Mouse (Mus musculus) frontal cortex, postnatal 14 days (tissue): ENCODE measurements around the gene Nipal3.
A peak's percentile ranks its signal among the peaks of the same experiment; 100 is the strongest.

Source experiments
- DNase-seq, 2 experiments: peaks; one replicate each; pipeline ENCODE4 v3.0.0; 2022; ENCODE audit warnings: low spot score in 2 of 2

Gene Nipal3

GRCm38 (mm10) chr4:135433443-135434394 is 61.1 kb downstream of the Nipal3 start, which contains the start of gene Rcan3:
Gene Rcan3 (minus strand): TSS chr4:135433853.
- peak; percentile 25 to 40 for DNase-seq

GRCm38 (mm10) chr4:135433086-135433442 is 61.8 kb downstream of the Nipal3 start:
- DNase-seq, result no peak

DNA sequence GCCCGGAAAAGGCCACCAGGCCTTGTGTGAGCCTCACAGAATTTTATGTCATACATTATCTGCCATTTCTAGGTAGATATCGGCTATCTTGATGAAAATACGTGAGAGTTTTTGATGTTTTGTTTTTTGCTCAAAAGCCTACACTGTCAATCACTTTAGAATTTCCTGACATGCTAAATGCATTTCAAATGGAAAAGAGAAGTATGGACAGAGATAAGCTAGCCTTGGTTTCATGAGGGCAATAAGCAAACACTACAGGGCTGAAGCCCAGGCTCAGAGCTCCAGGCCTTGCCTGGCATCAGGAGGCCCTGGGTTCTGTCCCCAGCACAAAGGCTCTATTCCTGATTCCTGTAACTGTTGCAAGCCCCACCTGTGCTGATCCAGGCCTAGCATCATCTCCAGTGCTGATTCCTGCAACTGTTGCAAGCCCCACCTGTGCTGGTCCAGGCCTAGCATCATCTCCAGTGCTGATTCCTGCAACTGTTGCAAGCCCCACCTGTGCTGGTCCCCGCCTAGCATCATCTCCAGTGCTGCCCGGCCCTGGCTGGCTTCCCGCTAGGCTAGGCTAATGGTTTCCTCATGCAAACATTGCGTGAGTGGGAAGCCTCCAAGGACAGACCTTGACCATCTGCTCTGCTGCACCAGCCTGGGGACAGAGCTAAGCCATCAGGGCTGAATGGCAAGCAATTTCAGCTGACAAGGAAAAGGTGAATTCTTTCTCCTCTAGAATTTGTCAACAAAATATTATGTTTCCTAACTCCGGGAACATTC is 64.7 kb downstream of the Nipal3 start:
- DNase-seq, result no peak

GRCm38 (mm10) chr4:135429383-135429782 is 65.5 kb downstream of the Nipal3 start:
- DNase-seq, result no peak

GRCm38 (mm10) chr4:135426587-135426986 is 68.3 kb downstream of the Nipal3 start:
- DNase-seq, result no peak

GRCm38 (mm10) chr4:135425625-135426024 is 69.2 kb downstream of the Nipal3 start:
- peak; percentile 37 to 59 for DNase-seq

GRCm38 (mm10) chr4:135420961-135421360 is 73.9 kb downstream of the Nipal3 start:
- no peak for DNase-seq

DNA sequence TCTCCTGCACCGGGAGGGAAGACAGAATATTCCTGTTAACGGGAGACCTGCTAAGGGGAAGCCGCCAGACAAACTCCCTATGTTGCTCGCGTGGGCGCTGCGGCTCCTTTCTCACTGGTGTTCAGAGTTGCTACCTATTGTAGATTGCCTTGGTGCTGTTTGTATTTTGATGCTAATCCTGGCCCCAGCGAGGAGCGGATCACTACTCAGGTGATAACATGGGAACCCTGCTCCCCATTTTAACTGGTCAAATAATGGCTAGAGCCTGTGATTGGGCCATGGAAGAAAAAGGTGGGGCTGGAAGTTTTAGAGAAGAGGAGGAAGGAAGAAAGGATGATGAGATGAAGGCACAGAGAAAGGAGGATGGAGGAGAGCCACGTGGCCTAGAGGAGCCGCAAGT is 74.4 kb downstream of the Nipal3 start:
- no peak for DNase-seq

GRCm38 (mm10) chr4:135419996-135420395 is 74.8 kb downstream of the Nipal3 start:
- DNase-seq, result no peak

DNA sequence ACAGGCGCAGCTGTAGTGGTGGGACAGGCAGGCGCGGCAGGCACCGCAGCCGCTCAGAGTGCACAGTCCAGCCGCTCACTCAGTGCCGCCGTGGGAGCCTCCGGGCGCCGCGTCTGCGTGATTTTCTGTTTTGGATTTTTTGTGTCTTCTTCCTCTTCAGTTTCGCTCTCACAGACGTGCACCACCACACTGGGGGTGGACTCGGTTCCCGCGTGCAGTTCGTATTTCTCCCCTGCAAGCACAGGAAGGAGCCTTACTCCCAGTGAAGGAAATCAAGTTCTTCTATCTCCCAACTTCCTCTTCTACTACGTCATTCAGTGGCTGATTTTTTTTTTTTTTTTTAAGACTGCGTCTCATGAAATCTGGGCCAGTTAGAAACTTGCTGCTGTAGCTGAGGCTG is 78.5 kb downstream of the Nipal3 start:
- DNase-seq, result no peak

DNA sequence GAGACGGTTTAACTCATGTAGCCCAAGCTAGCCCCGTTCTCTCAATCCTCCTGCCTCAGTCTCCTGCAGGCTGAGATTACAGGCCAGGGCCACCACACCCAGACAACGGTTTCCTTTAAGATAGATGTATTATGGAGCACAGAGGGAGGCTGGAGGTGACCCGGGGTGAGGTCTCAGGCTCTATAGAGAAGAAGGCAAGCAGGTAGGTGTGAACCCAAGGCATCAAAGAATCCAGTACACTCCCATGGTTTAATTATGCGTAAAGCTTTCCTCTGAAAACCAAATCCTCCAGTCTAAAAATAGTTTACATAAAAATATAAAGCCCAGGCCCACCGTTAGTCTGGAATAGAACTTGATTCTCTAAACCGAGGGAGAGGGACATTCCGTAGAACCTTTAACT is 81.3 kb downstream of the Nipal3 start:
- no peak for DNase-seq

GRCm38 (mm10) chr4:135411633-135412032 is 83.2 kb downstream of the Nipal3 start:
- DNase-seq, result peak in 1 of 2 experiments; percentile 35

GRCm38 (mm10) chr4:135406180-135406579 is 88.7 kb downstream of the Nipal3 start:
- DNase-seq, result peak; percentile 28 to 36

DNA sequence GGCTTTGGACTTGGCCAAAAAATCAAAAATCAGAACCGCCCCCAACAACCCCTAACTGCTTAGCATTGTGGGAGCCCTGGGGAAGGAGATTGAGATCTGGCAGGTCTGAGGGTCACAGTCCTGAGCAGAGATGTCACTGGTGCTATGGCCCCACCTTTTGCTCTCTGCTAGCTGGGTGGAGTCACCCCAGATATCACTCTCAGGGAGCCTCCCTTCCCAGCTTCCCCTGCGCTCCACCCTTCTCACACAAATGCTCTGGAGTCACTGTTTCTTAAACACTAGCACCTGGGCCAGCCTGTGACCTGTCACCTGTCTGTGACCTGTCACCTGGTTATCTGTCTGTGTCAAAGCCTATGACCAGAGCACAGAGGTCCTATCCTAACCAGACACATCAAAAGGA is 89.9 kb downstream of the Nipal3 start:
- DNase-seq, result no peak

DNA sequence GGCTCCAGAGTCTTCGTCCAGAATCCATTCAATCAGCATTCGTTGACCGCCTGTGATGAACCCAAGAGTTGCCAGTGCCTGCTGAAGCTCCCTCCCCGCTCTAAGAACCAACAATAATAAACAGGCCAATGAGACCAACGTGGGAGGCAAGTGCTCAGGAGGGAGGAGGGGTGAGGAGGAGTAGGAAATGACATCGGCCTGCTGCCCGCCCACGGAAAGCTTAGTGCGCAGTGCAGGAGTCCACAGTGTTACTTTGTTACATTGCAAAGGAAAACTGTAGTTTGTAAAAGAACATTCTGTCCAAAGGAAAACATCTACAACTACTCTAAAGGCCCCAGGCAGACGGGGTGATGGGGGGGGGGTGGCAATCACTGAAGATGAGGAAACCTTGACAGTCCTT is 90.8 kb downstream of the Nipal3 start:
- no peak for DNase-seq

- DNase-seq, result no peak
Observed at GRCm38 (mm10) chr4:135401881-135402280, 93.0 kb downstream of the Nipal3 start.

DNA sequence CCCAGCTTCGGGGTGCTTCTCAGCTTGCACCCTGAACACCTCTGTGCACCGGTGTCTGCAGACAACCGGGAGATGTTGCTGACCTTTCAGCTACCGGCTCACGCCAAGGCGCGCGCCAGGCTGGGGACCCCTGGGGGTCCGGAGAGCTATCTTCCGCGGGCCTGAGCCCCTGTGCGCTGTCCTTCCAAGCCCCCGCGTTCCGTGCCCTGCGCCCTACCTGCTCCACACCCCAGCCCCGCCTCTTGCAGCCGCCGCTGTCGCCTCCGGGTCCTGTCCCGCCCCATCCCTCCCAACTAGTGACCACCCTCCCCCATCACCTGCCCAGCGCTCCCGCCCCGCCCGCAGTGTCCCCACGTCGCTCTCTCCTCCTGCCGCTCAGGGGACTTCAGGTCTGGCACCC is 96.8 kb downstream of the Nipal3 start, which contains the start of gene Ncmap:
Gene Ncmap, minus strand, starts transcription at position 237 of the 400 bp plus-strand sequence.
- no peak for DNase-seq

- no peak for DNase-seq
Observed at GRCm38 (mm10) chr4:135397551-135397950, 97.3 kb downstream of the Nipal3 start.

DNA sequence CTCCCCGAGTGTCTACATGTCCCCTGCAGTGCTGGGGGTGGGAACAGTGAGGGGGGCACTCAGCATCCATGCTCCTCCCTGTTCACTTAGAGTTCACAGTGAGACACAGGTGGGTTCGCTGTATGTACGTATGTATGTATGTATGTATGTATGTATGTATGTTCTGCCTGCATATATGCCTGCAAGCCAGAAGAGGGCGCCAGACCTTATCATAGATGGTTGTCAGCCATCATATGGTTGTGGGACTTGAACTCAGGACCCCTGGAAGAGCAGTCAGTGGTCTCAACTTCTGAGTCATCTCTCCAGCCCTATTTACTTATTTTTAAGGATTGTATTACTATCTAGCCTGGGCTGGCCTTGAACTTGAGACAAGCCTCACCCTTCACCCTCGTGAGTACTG is 98.5 kb downstream of the Nipal3 start:
- no peak for DNase-seq
